Mouse (Mus musculus): Measurements from ENCODE around the gene Abr.

DNA sequence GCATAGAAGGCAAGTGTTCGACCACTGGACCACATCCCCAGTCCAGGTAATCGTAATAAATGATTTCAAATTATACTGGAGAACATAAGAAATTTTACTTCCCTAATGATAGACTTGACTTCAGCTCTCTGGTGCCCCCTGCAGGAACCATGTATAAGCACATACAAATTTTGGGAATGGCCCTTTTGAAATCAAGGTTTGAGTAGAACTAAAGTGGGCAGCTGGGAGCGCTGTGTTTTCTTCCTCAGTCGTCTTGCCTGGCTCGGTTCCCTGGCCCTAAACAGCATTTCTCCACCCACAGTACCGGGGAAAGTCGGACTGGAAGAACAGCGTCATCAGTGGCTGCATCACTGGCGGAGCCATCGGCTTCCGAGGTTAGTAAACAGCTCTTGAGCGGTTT is 211.3 kb downstream of the Abr start:
- TF ChIP-seq MAFK (IDR thresholded peaks at IDR 0.05; ENCODE audit: borderline replicate concordance, low read depth, low read length) (no peak), TCF12 (IDR thresholded peaks at IDR 0.05; ENCODE audit: low read depth, low read length) (no peak), CTCF (IDR thresholded peaks at IDR 0.05 in 2 of 3, conservative IDR thresholded peaks at IDR 0.05 in 1 of 3; ENCODE audit: control insufficient read depth in 1 of 3, insufficient read depth in 1 of 3, low read depth in 2 of 3, low read length in 3 of 3, poor library complexity in 1 of 3, severe bottlenecking in 1 of 3) (peak; percentile 35 to 85 (median 79); a peak in 5 of 6 replicates), ZNF384 (IDR thresholded peaks at IDR 0.05; ENCODE audit: low read depth, low read length) (no peak), MAZ (IDR thresholded peaks at IDR 0.05; ENCODE audit: low read depth, low read length) (no peak), EP300 (IDR thresholded peaks at IDR 0.05; ENCODE audit: low read depth in 1 of 2, low read length in 2 of 2) (no peak), MXI1 (IDR thresholded peaks at IDR 0.05; ENCODE audit: low read depth, low read length) (no peak), TAL1 (IDR thresholded peaks at IDR 0.05; ENCODE audit: low read length) (no peak)

All from MEL (cell line).